Mouse (Mus musculus) lung, postnatal 10 days (tissue): ENCODE measurements around the gene Olfr558.

Source experiments
- DNase-seq: peaks from one replicate; pipeline ENCODE4 v3.0.0; 2021

The Olfr558 gene

DNA sequence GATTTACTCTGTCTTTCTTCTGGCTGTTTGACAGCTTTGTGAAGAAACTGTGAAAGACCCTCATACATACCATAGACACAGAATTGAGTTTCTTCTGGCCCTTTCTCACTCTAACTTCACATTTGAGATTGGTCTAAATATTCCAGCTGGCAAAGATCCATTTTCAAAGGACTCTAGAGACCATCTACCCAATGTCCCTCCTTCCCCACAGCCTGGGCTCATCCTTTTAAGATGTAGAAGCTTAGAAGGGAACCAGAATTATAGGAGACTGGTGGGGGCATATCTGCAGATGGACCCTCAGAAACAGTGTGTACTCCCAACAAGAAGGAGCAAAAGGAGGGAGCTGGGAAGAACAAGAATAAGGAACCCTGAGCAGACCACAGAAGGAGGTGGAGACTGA is at the start of gene Olfr558:
Gene Olfr558, plus strand, starts transcription at position 301 of the 400 bp plus-strand sequence.
- no peak for DNase-seq

DNA sequence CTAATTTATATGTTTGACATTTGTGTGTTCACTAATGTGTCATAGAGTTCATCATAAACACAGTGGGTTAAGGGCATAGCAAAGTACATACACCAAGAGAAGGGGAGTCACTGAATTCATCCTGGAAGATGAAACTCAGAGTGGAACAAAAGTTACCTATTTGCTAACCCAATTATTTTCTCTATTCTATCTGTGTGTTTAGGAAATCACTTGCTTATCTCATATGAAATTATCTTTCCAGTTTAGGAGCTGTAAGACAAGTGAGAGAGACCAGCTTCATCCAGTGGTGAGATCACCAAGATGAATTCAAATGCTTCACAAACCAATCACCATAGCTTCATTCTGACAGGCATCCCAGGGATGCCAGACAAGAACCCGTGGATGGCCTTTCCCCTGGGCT is 43.5 kb upstream of the Olfr558 start, which contains the start of gene Olfr555:
Gene Olfr555, plus strand, starts transcription at position 301 of the 400 bp plus-strand sequence.
- DNase-seq, result no peak

DNA sequence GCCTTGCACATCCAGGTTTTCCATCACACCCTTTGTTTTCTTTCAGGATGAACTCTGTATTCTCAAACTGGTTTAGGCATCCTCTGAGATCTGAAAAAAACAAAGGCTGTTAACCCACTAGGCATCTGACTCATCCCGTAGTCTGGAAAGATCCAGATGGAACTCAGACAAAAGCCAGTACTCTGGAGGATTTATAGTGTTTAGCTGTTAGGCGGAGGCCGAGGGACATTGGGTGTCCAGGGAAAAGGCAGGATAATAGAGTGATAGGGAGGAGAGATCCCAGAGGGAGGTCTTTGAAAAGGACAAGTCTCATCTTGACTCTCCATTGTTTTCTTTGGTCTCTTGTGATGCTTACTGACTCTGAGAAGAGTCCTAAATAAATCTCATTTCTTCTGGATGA is 37.4 kb upstream of the Olfr558 start, which contains the start of gene Olfr556:
Gene Olfr556, plus strand, starts transcription at position 301 of the 400 bp plus-strand sequence.
- DNase-seq, result no peak

DNA sequence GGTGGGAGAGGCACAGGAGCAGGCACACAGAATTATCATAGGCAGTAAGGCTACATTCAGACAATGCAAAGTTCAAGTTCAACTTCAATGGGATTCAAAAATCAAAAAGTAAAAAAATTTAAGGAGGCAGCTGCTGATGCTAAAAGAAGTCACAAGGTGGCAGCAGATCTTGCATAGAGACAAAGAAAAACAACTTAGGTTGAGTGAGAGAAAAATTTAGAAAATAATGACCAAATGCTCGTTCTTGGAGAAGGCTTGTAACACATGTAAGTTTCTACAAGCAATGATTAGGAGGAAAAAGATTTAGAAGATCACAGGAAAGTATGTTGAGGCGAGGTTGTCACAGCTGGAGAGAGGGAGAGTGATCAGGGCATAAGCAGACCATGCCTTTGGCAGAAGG is 36.6 kb upstream of the Olfr558 start:
- peak; percentile 11 for DNase-seq

DNA sequence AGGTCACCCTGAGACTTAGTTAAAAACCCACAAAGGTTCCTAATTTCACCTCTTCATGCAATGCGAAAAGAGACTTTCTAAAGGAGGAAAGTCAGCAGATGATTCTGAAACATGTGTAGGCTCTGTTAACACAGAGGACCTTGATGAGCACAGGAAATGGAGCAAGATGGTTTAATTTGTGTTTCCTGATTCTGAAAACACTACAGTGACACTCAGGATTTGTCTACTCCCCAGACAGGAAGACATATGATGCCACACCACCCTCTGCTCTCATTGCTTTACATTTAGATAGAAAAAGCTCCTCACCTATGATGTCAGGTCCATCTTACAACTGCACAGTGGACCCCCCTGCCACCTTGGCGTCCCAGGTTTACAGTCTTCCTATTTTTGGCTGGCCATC is 25.8 kb upstream of the Olfr558 start:
- no peak for DNase-seq

DNA sequence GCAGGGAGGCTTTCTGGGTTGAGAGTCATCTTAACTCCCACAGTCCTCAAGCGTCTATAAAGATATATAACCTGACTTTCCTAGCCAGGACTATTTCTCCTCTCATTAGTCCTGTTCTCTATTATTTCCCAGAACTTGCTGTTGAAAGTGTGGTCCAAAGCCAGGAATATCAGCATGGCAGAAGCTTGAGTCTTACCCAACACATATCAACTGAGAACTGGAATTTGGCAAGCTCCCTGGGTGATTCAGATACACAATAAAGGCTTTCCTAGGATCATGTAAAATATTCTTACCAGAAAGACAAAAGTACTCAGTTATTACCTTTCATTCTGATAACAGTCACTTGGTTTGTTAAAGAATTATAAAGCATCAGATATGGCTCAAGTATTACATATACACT is 20.1 kb upstream of the Olfr558 start:
- DNase-seq, result no peak

DNA sequence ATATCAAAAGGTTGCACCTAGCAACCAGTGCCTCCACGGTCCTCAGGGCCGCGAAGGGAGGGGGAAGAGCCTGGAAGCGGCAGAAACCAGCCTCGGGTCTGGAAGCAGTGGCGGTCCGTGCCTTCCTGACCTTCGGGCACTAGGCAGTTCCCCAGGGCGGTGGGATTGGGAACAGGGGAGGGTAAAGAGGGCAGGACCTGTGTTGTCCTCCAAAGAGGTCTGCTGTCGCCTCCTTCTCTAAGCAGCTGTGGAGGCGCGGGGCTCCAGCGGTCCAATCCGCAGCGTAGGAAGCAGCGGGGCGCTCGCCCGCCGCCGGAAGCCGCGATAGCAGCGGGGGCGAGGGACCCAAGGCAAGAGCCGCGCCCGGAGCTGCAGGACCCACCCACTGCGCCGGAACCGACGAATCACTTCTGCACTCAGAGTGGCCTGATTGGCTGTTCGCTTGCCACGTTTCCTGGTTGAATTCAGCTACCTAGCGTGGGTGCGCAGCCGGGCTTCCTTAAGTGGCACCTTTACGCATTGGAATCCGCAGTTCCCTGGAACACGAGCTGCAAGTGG is 15.0 kb upstream of the Olfr558 start, which contains the start of gene Trim68:
Gene Trim68, minus strand, starts transcription at position 384 of the 558 bp plus-strand sequence.
- DNase-seq, result peak; percentile 94

DNA sequence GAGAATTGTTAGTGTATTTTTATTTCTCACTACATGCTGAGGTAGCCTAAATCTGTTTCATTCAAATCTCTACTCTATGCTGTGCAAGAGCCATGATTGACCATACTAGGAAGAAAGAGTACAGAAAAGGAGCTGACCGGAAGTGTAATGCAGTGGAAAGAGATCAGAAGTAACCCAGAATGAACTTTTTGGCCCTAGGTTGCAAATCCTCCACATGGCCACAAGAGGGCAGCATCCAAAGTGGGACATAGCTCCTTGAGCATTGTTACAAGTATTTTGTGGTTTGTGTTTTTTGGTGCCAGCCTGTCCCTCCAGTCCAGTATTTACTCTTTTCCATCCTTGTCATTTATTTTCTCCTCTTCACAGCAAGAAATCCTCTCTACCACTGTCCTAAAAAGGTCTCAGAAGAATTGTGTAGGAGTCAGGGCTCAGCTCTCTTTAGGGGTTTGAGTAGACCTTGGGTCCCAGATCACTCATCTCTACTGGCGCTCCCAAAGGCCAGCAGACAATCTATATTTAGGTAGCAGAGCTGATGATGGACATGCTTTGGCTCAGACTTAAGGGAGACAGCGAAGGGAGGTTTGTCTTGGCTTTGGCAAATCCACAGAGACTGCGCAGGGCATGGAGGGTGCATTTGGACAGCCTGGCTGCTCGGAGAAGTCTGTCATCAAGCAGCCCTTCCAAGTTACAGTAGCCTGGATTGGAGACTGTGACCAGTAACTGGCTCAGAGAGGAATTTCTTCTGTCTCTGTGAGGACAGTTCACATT is 6.5 kb upstream of the Olfr558 start, which contains the start of gene Olfr557:
Gene Olfr557, plus strand, starts transcription at position 553 of the 768 bp plus-strand sequence.
- peak; percentile 50 for DNase-seq

DNA sequence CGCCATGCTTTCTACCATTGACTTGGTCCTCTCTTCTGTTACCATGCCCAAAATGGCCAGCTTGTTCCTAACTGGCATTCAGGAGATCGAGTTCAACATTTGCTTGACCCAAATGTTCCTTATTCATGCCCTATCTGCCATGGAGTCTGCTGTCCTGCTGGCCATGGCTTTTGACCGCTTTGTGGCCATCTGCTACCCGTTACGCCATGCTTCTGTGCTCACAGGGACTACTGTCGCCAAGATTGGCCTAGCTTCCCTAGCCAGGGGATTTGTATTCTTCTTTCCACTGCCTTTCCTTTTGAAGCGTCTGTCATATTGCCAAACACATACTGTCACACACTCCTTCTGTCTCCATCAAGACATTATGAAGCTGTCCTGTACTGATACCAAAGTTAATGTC is 3.6 kb upstream of the Olfr558 start:
- no peak for DNase-seq

DNA sequence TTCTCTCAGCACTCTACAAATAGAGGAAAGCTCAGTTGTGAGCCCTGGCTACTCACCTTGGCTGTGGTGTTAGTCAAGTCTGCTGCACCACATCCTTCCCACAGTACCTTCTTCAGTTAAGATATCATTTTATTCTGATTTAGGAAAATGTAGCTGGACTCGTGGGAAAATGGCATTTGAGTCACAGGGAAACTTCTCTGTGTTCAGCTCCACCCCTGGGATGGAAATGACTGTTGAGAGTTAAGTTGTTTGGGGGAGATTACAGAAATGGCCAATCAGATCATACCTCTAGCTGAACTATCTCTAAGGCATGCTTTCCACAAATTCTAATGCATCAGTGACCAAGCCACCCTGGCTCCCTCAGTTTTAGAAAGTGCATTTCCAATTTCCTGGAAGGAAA is 17.0 kb downstream of the Olfr558 start, which contains the start of gene Olfr33:
Gene Olfr33, minus strand, starts transcription at position 101 of the 400 bp plus-strand sequence.
- no peak for DNase-seq

DNA sequence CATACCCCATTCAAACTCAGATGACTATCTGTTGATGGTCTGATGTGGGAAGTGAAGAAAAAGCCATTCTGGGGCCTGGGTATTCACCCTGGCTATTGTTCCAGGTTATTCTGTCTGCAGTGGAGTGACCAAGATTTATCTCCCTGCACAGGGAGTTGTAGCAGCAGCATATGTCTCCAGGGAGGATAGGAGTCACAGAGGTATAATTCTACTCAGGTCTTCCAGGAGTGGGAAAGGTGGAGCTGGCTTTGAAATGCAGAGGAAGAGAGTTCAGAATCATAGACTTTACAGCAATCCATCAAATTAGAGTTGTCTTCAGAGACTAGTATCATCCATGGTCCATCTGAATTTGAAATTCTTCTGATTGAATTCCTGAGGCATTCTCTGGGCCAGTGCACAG is 25.4 kb downstream of the Olfr558 start, which contains the start of gene Olfr559:
Gene Olfr559, minus strand, starts transcription at position 101 of the 400 bp plus-strand sequence.
- no peak for DNase-seq

DNA sequence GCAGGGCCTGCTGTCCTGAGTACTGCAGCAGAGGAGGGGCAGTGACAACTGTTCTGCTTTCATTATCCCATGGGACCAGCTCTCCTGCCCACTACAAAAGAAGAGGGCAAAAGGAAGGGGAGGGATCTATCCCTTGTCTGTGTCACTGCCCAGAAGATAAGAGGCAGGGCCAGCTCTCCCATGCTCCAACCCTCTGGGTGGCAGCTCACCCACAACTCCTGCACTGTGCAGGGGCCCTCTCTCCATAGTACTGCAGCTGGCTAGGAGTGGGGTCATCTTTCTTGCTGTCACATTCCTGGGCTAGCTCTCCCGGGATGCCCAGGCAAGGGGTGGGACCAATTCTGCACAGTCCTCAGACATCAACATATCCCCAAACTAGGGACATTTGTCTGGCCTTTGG is 31.8 kb downstream of the Olfr558 start:
- no peak for DNase-seq

DNA sequence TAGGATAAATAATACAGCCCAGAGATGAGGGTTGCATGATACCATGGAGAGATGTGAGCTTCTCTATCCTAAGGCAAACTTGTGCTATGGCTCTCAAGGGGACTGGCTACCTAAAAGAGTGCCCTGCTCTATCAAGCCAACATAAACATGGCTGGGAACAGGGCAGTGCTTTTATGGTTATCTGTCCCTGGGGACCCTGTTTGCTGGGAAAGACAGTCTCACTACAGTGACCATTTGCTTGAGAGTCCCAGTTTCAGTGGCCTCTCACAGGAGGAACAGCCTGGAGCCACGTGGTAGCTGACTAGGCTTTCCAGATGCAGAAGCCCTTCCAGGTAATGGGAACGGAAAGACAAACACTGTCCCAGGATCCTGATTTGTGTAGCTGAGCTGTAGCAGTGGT is 35.7 kb downstream of the Olfr558 start:
- no peak for DNase-seq

DNA sequence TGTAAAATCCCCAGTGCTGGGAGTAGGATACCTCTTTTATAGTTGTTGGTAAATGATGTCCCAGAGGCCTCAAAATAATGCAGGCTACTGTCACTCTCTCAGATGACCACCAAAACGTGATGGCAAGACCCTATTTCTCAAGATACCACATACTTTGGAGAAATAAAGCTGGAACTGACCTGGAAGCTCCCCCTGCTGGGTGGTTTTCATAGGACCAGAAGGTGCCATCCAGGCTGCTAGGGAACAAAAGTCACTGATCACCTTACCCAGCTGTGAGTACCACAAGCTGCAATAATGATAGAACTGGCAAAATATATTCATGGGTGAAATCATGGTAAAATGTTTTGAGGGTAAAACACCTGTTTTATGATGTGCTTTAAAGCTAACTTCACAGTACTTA is 50.1 kb downstream of the Olfr558 start:
- peak; percentile 4 for DNase-seq

DNA sequence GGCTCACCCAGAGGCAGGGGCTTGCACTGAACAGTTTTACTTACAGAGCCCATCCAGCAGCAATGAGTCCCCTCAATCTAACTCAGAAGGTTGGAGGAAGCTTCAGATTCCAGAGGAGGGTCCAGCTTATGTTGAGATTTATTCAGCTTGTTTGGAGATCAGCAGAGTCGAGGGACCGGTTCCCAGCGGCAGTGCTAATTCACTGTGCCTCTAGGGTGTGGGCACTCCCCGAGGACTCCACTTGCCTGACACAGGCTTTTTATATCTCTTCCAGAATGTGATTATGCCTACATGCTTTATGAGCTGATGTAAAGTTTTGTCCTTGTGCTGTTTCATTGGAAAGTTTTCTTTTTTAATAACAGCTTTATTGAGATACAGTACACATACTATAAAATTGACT is 57.3 kb downstream of the Olfr558 start, which contains the start of the genes Olfr560 and Olfr78:
Gene Olfr560, minus strand, starts transcription at position 101 of the 400 bp plus-strand sequence.
Gene Olfr78, minus strand, starts transcription at position 206 of the 400 bp plus-strand sequence.
- DNase-seq, result no peak
